ENCODE assay signal across 25 mouse cellular contexts in the genomic region with DNA sequence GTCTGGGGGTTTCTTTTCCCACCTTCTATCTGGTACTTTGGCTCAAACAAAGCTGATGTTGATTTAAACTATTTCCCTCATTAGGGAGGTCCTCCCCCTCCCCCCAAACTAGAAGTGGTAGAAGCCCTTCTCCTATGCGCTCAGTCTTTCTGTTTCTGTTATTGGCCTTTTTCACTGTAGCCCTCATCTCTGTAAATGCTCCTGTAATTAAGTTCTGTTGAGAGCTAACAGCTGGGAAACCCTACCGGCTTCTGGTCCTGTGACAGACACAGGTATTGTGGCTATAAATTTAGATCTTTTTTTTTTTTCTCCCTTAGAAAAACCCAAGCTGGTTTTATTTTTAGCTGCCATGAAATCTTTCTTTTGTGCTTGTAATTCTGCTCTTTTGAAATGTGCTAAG.
"Had no signal": no experiment of that assay in that cellular context is flagged by ENCODE, and none has a peak within 500 bp of the region (broad histone marks: within the 10 kb centered on the region; RNA-seq: fewer than 3 reads in every experiment).

No protein-coding gene starts in this region.

- H3K9me3 ChIP-seq: heart, embryonic 13.5 days; heart, embryonic 15.5 days; hindbrain, embryonic 15.5 days; kidney, embryonic 15.5 days; limb, embryonic 13.5 days; limb, embryonic 15.5 days; liver, embryonic 12.5 days had no signal

- H3K4me3 ChIP-seq: heart, adult 2 months; heart, embryonic 13.5 days; heart, embryonic 15.5 days; hindbrain, embryonic 15.5 days; kidney, embryonic 15.5 days; limb, embryonic 13.5 days; limb, embryonic 15.5 days; liver, embryonic 12.5 days had no signal

- H3K27me3 ChIP-seq: heart, embryonic 13.5 days; heart, embryonic 15.5 days; hindbrain, embryonic 15.5 days; kidney, embryonic 15.5 days; limb, embryonic 13.5 days; limb, embryonic 15.5 days; liver, embryonic 12.5 days had no signal

- H3K36me3 ChIP-seq: heart, embryonic 13.5 days; heart, embryonic 15.5 days; hindbrain, embryonic 15.5 days; kidney, embryonic 15.5 days; limb, embryonic 13.5 days; limb, embryonic 15.5 days; liver, embryonic 12.5 days had no signal

- H3K4me2 ChIP-seq: heart, embryonic 11.5 days; heart, embryonic 13.5 days; heart, embryonic 15.5 days; hindbrain, embryonic 15.5 days; kidney, embryonic 15.5 days; limb, embryonic 13.5 days; limb, embryonic 15.5 days; liver, embryonic 12.5 days had no signal

- H3K27ac ChIP-seq: heart, adult 2 months; heart, embryonic 13.5 days; heart, embryonic 15.5 days; hindbrain, embryonic 15.5 days; hindbrain, postnatal 0 days; kidney, embryonic 15.5 days; limb, embryonic 13.5 days; limb, embryonic 15.5 days; liver, embryonic 12.5 days; liver, embryonic 14.5 days had no signal

- H3K4me1 ChIP-seq: heart, embryonic 13.5 days; heart, embryonic 15.5 days; hindbrain, embryonic 15.5 days; kidney, embryonic 15.5 days; limb, embryonic 15.5 days; liver, embryonic 12.5 days had no signal

- H3K9ac ChIP-seq: heart, embryonic 13.5 days; heart, embryonic 15.5 days; hindbrain, embryonic 15.5 days; kidney, embryonic 15.5 days; limb, embryonic 13.5 days; limb, embryonic 15.5 days; liver, embryonic 12.5 days; liver, embryonic 14.5 days had no signal

- ATAC-seq: hindbrain, postnatal 0 days; intestine, embryonic 16.5 days; liver, embryonic 12.5 days had no signal

- DNase-seq: gastrocnemius, postnatal 14 days; gastrocnemius, postnatal 36 days; heart, adult 11 months; heart, adult 2 months; heart, postnatal 14 days; heart, postnatal 36 days; kidney, adult 11 months; kidney, adult 2 months; kidney, adult 9 months; kidney, postnatal 10 days; kidney, postnatal 25 days; layer of hippocampus, adult 9-11 months; layer of hippocampus, postnatal 36 days; left cerebral cortex, postnatal 4 days had no signal
